In the genomic region with DNA sequence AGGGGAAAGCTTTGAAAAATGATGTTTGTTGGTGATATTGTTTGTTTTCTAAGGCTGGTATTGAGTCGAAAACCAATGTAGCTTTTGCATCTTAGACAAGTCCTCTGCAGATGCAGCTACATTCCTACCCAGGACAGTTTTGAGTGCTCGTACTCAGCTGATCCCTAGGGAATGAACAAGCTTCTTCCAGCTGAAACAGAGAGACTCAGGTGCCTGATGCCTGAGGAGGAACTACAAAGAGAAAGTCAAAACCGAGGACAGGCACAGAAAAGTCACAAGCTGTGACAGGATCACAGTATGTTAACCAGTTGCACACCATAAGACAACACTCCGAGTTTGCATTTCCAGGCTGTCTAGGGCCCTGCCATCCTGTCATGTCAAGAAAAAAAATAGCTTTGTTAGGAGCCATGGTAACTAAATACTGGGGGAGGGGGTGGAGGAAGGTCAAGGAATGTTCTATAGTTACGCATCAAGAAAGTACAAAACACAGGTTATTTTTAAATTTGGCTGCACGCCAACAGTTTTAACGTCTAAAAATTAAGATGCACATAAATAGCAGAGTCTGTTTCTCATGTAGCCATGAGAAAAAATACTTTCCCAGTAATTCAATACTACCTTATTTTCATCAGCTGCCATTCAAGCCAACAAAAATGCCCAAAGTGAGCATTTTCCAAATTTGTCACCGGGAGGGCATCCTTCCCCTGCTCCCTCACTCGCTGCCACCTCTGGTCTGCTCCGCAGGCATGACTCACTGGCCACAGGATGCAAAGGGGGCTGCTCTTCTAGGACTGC, we compare ENCODE assay signal across 11 mouse cellular contexts.
DNase-seq lines count a peak whose midpoint lies in the region; ATAC-seq lines count a peak whose summit lies in the region.
"Had no signal": no experiment of that assay in that cellular context is flagged by ENCODE, and none has a peak within 500 bp of the region (broad histone marks: within the 10 kb centered on the region; RNA-seq: fewer than 3 reads in every experiment).

No protein-coding gene starts in this region.

- H3K9me3 ChIP-seq in heart, embryonic 10.5 days, result no peaks in the 10 kb centered on the region
- no peaks in the 10 kb centered on the region for H3K9me3 ChIP-seq in limb, embryonic 12.5 days
- H3K9me3 ChIP-seq in limb, embryonic 10.5 days (replicated peaks), result no peaks in the 10 kb centered on the region
- H3K9me3 ChIP-seq in embryonic facial prominence, embryonic 14.5 days (ENCODE audit: control insufficient read depth, low read length), result no peaks in the 10 kb centered on the region
- H3K9me3 ChIP-seq: liver, embryonic 12.5 days; midbrain, embryonic 12.5 days had no signal

- peak overlapping the region; percentile 70 for H3K27ac ChIP-seq in heart, embryonic 10.5 days
- no peak overlapping the region for H3K27ac ChIP-seq in limb, embryonic 12.5 days
- H3K27ac ChIP-seq in limb, embryonic 10.5 days, result no peak overlapping the region
- no peak overlapping the region for H3K27ac ChIP-seq in embryonic facial prominence, embryonic 14.5 days (replicated peaks; ENCODE audit: low read depth, low read length)
- H3K27ac ChIP-seq: hindbrain, postnatal 0 days; liver, embryonic 12.5 days; midbrain, embryonic 12.5 days had no signal

- H3K36me3 ChIP-seq in heart, embryonic 10.5 days, result no peaks in the 10 kb centered on the region
- no peaks in the 10 kb centered on the region for H3K36me3 ChIP-seq in limb, embryonic 12.5 days
- H3K36me3 ChIP-seq in limb, embryonic 10.5 days, result no peaks in the 10 kb centered on the region
- no peaks in the 10 kb centered on the region for H3K36me3 ChIP-seq in embryonic facial prominence, embryonic 14.5 days (ENCODE audit: control insufficient read depth, insufficient read depth, low read length)
- H3K36me3 ChIP-seq: liver, embryonic 12.5 days; midbrain, embryonic 12.5 days had no signal

- WGBS in heart, embryonic 10.5 days, result 53% methylated on average over 10 of the region's 10 CpGs
- WGBS in limb, embryonic 12.5 days, result 54% methylated on average over 10 of the region's 10 CpGs
- 69% methylated on average over 10 of the region's 10 CpGs for WGBS in limb, embryonic 10.5 days
- 28% methylated on average over 10 of the region's 10 CpGs for WGBS in embryonic facial prominence, embryonic 14.5 days

- H3K4me1 ChIP-seq in heart, embryonic 10.5 days, result peaks cover 51% of the 10 kb centered on the region
- H3K4me1 ChIP-seq in limb, embryonic 12.5 days (replicated peaks), result peaks cover 10% of the 10 kb centered on the region
- H3K4me1 ChIP-seq in limb, embryonic 10.5 days, result peaks cover 21% of the 10 kb centered on the region
- H3K4me1 ChIP-seq in embryonic facial prominence, embryonic 14.5 days (ENCODE audit: control insufficient read depth, insufficient read depth, low read length), result peaks cover 11% of the 10 kb centered on the region

- H3K27me3 ChIP-seq in heart, embryonic 10.5 days (ENCODE audit: insufficient read depth, poor library complexity, severe bottlenecking), result no peaks in the 10 kb centered on the region
- no peaks in the 10 kb centered on the region for H3K27me3 ChIP-seq in limb, embryonic 12.5 days
- H3K27me3 ChIP-seq in limb, embryonic 10.5 days (ENCODE audit: low read depth, poor library complexity, severe bottlenecking), result no peaks in the 10 kb centered on the region
- H3K27me3 ChIP-seq in embryonic facial prominence, embryonic 14.5 days (replicated peaks; ENCODE audit: control insufficient read depth, insufficient read depth, low read length), result no peaks in the 10 kb centered on the region
- H3K27me3 ChIP-seq: liver, embryonic 12.5 days; midbrain, embryonic 12.5 days had no signal

- no peak overlapping the region for H3K4me2 ChIP-seq in limb, embryonic 12.5 days
- H3K4me2 ChIP-seq in embryonic facial prominence, embryonic 14.5 days (ENCODE audit: low read depth, low read length), result no peak overlapping the region
- H3K4me2 ChIP-seq: liver, embryonic 12.5 days; midbrain, embryonic 12.5 days had no signal

- H3K9ac ChIP-seq in limb, embryonic 12.5 days (replicated peaks), result no peak overlapping the region
- H3K9ac ChIP-seq in embryonic facial prominence, embryonic 14.5 days (ENCODE audit: low read depth, low read length), result no peak overlapping the region
- H3K9ac ChIP-seq: liver, embryonic 12.5 days; midbrain, embryonic 12.5 days had no signal

- peak; percentile 70 for DNase-seq in heart, embryonic 10.5 days (ENCODE audit: low spot score)
- DNase-seq in heart, adult 18-20 months, result no peak
- DNase-seq in limb, embryonic 10.5 days (ENCODE audit: low spot score), result no peak
- peak; percentile 79 for DNase-seq in embryonic facial prominence, embryonic 14.5 days (ENCODE audit: low spot score)
- no peak for DNase-seq in layer of hippocampus, adult 18-20 months (ENCODE audit: low spot score in 2 of 2)
- DNase-seq: right cerebral cortex, postnatal 4 days had no signal

- H3K4me3 ChIP-seq in heart, embryonic 10.5 days, result no peak overlapping the region
- no peak overlapping the region for H3K4me3 ChIP-seq in limb, embryonic 12.5 days (replicated peaks)
- H3K4me3 ChIP-seq in limb, embryonic 10.5 days, result no peak overlapping the region
- H3K4me3 ChIP-seq in embryonic facial prominence, embryonic 14.5 days (ENCODE audit: low read depth, low read length), result no peak overlapping the region
- H3K4me3 ChIP-seq: liver, embryonic 12.5 days; midbrain, embryonic 12.5 days had no signal

- 0 out of 2 replicates have a peak, but pooled peaks have one; percentile 48 for ATAC-seq in limb, embryonic 12.5 days (ENCODE audit: insufficient number of reproducible peaks, insufficient read depth, low FRiP score, low TSS enrichment, low read depth)
- ATAC-seq in embryonic facial prominence, embryonic 14.5 days (ENCODE audit: low read depth), result peak; percentile 64; the same call in 1 of the 2 replicates
- ATAC-seq in megakaryocyte progenitor cell, adult 5-6 weeks (replicated peaks; ENCODE audit: poor library complexity), result 0 out of 2 replicates have a peak, but pooled peaks have one; percentile 5
- ATAC-seq: hindbrain, postnatal 0 days; liver, embryonic 12.5 days had no signal

Comparison
In these comparisons a context has a peak if more than half of its experiments do, and no peak if none do; other contexts are left out.
1. DNase-seq: peak in heart, embryonic 10.5 days (single experiment) and embryonic facial prominence, embryonic 14.5 days (single experiment); none in heart, adult 18-20 months (0 of 2), limb, embryonic 10.5 days (single experiment) and layer of hippocampus, adult 18-20 months (0 of 2).
2. ATAC-seq: peak in every context shown above with its lines; median percentile 64 in embryonic facial prominence, embryonic 14.5 days; 48 in limb, embryonic 12.5 days; 5 in megakaryocyte progenitor cell, adult 5-6 weeks.